Mouse (Mus musculus) Patski (cell line): ENCODE data around the gene 1700042G07Rik. TPM values are rescaled to one million over a fixed set of nuclear protein-coding genes. Genes with fewer than 3 reads are reported as not detected.

Experiments
- ATAC-seq: fragments of 100-300 bp; one replicate; pipeline ENCODE4 v1.8.0; 2021
- CTCF ChIA-PET: fragments of 350-600 bp; sonication (Branson Sonifier 250); formaldehyde crosslinking; loops from one replicate; lab custom pipeline; 2022; ENCODE audit warnings: inconsistent platforms; lab: Charles Lee
- POLR2A ChIA-PET: fragments of 350-600 bp; sonication (Branson Sonifier 250); formaldehyde crosslinking; loops from one replicate; lab custom pipeline; 2022; ENCODE audit warnings: antibody characterized with exemption, inconsistent platforms; lab: Charles Lee
- DNase-seq: peaks from one replicate; pipeline ENCODE4 v3.0.0-alpha.2; 2011; ENCODE audit warnings: low read depth, low spot score
- H3K27me3 ChIP-seq: fragments of 371-371 bp; one replicate; pipeline ENCODE4 v1.5.1; 2021
- CTCF ChIP-seq: fragments of 100-300 bp; IDR thresholded peaks from one replicate; pipeline ENCODE4 v1.5.1; 2021
- in situ Hi-C: fragments of 300-500 bp; cut with MboI; formaldehyde crosslinking; loops from 3 replicates; pipeline ENCODE4 v1.11.1; 2018; ENCODE audit warnings: low pct_unique_long_range_greater_than_20kb, mixed read lengths
- polyA plus RNA-seq: library from polyadenylated mRNA; unstranded; gene quantifications from one replicate; pipeline ENCODE4 v1.2.3, GENCODE M21; 2021

Gene 1700042G07Rik
- not detected for polyA plus RNA-seq

DNA sequence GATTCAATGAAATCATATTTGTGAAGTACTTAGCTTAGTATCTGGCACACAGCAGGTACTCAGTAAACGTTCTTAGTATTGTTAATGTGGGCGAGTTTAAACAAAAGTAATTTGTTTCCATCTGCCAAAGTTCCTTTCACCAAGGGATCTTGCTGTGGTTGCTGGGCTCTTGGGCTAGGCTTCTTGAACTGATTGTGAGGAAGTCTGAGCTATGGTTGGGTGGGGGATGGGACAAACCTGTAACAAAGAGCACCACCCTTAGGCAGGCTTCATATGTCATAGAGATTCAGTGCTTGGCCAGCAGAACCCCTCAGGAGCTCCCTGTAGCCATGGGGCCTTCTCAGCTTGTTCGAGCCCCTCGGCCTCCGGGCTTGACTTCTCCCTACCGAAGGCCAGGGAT lies at the start of gene 1700042G07Rik, which contains the start of gene Gm49337:
TSS of gene 1700042G07Rik (plus strand) at position 301 of the 400 bp plus-strand sequence.
TSS of gene Gm49337 (plus strand) at position 313 of the 400 bp plus-strand sequence.
- in situ Hi-C loops: loop anchor here (5.0 kb wide), 1 partner anchor 109 kb away; no protein-coding TSS in a partner anchor
- DNase-seq (no peak), ATAC-seq (no peak)
- no peak for TF ChIP-seq CTCF
- H3K27me3 ChIP-seq: no peaks in the 10 kb centered on the region
- POLR2A ChIA-PET: no interaction called here
- CTCF ChIA-PET: no interaction called here

DNA sequence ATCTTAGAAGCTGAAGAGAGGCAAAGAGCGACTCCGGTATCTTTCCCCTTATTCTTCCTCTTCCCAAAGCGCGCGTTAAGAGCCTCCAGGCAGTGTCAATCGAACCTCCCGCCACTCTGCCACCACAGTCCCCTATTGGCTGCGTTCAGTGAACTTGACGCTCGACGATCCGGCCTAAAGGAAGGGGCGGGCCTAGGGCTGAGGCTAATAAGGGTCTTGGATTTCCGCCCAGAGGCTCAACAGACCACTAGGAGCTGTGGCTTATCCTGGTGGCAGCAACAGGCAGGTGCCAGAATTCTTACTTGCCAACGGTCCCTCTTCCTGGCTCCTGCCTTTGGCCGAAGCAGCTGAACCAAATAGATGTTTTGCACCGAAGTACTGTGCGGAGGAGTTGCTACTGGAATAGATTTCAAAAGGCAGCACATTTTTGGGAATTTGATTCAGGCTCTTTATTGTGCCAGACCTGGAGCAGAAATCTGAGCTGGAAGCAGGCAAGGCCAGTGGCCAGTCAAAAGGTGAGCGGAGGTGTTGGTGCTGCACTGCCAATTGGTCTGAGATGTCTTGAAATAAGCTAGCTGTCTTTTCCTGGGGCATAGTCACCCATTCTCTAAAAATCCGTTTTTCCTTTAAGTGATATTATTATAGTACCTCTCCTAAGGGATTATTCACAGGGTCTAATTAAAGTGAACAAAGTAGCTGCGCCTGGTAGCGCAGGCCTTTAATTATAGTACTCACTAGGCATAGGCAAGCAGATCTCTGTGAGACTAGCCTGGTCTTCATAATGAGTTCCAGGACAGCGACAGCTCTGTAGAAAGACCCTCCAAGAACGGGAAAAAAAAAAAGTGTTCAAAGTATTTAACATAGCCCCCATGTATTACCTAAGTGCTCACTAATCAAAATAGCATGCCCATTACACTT lies 49.3 kb upstream of the 1700042G07Rik start, which contains the start of the genes Rad54l and Pomgnt1:
TSS of gene Rad54l (minus strand) at position 89 of the 918 bp plus-strand sequence.
TSS of gene Pomgnt1 (plus strand) at position 239 of the 918 bp plus-strand sequence.
- in situ Hi-C loops: no loop called here
- ATAC-seq: peak; percentile 86
- ChIA-PET CTCF (interaction anchor here (1.3 kb wide), 1 partner anchor 34 kb away, joined by 3 read pairs; no protein-coding TSS in a partner anchor), POLR2A (interaction anchor here (0.6 to 0.7 kb wide), 3 partner anchors 29 to 413 kb away, joined by 3 read pairs; no protein-coding TSS in a partner anchor)
- no peak for TF ChIP-seq CTCF
- H3K27me3 ChIP-seq: no peaks in the 10 kb centered on the region
- peak; percentile 55 for DNase-seq

DNA sequence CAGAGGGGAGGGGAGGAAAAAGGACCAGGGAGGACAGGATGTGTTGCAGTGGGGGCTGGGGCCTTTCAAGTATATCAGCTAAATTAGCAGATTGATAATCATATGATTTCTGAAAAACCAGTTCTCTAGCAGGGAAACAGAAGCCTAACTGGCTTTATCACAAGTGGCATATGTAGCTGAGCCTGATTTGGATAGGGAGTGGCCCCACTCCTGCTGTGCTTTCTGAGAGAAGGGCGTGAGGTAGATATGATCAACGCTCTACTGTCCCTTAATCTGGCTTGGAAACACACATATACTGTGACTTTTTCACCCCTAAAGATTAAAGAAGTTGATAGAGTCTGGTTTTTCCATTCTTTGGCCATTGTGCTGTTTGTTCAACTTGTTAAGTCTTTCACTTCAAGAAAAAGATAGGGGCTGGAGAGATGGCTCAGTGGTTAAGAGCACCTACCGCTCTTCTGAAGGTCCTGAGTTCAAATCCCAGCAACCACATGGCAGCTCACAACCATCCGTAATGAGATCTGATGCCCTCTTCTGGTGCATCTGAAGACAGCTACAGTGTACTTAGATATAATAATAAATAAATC lies 47.3 kb upstream of the 1700042G07Rik start:
- no peak for TF ChIP-seq CTCF
- CTCF ChIA-PET: no interaction called here
- DNase-seq: no peak
- in situ Hi-C loops: no loop called here
- ATAC-seq: no peak
- H3K27me3 ChIP-seq: no peaks in the 10 kb centered on the region
- POLR2A ChIA-PET: no interaction called here

DNA sequence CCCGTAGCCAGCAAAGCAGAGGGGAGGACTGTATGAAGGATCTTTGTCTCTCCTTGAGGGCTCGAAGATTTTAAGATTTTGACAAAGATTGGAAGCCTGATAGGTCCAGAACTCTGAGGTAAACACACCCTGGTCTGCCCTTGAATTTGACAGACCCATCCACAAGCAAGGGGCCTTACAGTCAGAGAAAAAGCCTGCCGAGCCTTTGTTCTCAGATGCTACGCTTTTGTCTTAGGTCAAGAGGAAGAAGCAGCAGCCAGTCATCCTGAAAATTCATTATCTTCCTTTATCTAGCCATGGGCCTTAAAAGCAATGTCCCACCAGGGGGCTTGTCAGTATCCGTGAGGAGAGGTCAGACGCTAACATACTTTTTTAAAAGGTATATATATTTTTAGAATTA lies 45.2 kb upstream of the 1700042G07Rik start:
- no peaks in the 10 kb centered on the region for H3K27me3 ChIP-seq
- ATAC-seq (no peak), DNase-seq (no peak)
- CTCF ChIA-PET: no interaction called here
- in situ Hi-C loops: no loop called here
- POLR2A ChIA-PET: no interaction called here
- no peak for TF ChIP-seq CTCF

- DNase-seq: no peak
- no peak for ATAC-seq
- TF ChIP-seq CTCF: no peak
- in situ Hi-C loops: no loop called here
- CTCF ChIA-PET: no interaction called here
- POLR2A ChIA-PET: no interaction called here
- no peaks in the 10 kb centered on the region for H3K27me3 ChIP-seq
Observed at GRCm38 (mm10) chr4:116133126-116133525, 40.0 kb upstream of the 1700042G07Rik start.

DNA sequence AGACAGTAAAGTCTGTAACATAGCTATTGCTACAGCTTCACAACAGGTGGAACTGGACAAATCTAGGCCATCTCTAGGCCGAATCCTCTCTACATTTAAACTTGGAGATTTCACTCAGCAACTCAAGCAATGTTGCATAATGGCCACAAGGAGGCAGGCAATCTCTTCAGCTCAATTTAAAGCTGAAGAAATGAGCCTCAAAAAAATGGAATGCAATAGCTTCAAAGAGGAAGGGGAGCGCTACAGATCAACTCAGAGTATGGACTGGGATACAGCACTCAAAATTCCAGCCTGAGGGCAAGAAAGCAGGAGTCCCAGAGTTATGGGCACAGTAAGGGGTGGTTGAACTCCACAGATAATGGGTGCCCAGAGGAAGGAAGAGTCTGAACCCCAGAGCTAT lies 38.2 kb upstream of the 1700042G07Rik start:
- TF ChIP-seq CTCF: peak; percentile 75
- no peak for DNase-seq
- in situ Hi-C loops: no loop called here
- ChIA-PET CTCF (interaction anchor here (0.7 to 1.4 kb wide), 2 partner anchors 41 to 468 kb away, joined by 3 to 4 read pairs; no protein-coding TSS in a partner anchor), POLR2A (no interaction called here)
- no peak for ATAC-seq
- no peaks in the 10 kb centered on the region for H3K27me3 ChIP-seq

- in situ Hi-C loops: no loop called here
- POLR2A ChIA-PET: no interaction called here
- DNase-seq: no peak
- CTCF ChIA-PET: interaction anchor here (0.9 kb wide), 1 partner anchor 205 kb away, joined by 3 read pairs; no protein-coding TSS in a partner anchor
- H3K27me3 ChIP-seq: no peaks in the 10 kb centered on the region
- ATAC-seq: no peak
- TF ChIP-seq CTCF: no peak
Observed at GRCm38 (mm10) chr4:116137421-116137996, 35.7 kb upstream of the 1700042G07Rik start.

DNA sequence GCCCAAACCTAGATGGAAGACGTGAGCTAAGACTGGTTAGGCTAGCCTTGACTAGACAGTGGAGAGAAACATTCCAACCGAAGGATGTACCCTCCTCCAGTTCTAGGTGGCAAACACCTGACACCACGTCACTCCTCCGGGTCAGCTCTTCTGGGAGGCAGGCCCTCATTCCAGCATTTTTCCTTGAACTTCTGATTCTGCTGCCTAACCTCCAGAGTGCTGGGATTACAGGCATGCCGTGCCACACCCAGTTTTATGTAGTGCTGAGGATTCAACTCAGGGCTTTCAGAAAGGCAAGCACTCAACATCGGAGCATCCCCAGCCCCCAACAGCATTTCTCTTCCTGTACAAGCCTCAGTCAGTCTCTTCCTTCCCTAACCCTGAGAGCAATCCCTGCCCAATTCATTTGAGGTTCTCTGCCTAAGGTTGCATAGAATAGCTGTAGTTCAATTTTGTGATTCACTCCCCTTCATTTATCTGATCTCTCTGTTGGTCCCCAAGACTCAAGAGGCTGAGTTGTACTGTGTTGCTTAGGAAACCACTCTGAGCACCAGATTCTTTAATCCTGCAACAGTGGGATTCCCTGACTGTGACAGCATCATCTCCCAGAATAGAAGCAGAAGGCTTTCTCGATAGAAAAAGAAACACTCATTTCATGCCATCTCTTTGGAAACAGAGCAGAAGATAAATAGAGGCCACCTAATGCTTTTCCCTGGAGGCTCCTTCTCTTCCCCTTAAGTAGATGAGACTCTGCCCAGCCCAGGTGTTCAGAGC lies 32.2 kb upstream of the 1700042G07Rik start:
- no peak for DNase-seq
- POLR2A ChIA-PET: interaction anchor here (1.8 kb wide), 1 partner anchor 10 kb away, joined by 5 read pairs; the partner anchor contains the start of gene Lurap1
- CTCF ChIA-PET: no interaction called here
- no peaks in the 10 kb centered on the region for H3K27me3 ChIP-seq
- no peak for ATAC-seq
- TF ChIP-seq CTCF: no peak
- in situ Hi-C loops: no loop called here

- no peak for DNase-seq
- ChIA-PET CTCF (no interaction called here), POLR2A (interaction anchor here (1.8 kb wide), 1 partner anchor 9 kb away, joined by 5 read pairs; the partner anchor contains the start of gene Lurap1)
- TF ChIP-seq CTCF: no peak
- H3K27me3 ChIP-seq: no peaks in the 10 kb centered on the region
- in situ Hi-C loops: no loop called here
- no peak for ATAC-seq
Observed at GRCm38 (mm10) chr4:116141736-116142135, 31.4 kb upstream of the 1700042G07Rik start.
